Mouse (Mus musculus) lung, postnatal 25 days (tissue): ENCODE results near the gene Bola3.

Experiments
- DNase-seq: peaks from one replicate; pipeline ENCODE4 v3.0.0; 2022; ENCODE audit warnings: low spot score

Gene Bola3

GRCm38 (mm10) chr6:83395544-83396229 lies 46.7 kb downstream of the Bola3 start:
- DNase-seq: no peak

- DNase-seq: no peak
Measured at GRCm38 (mm10) chr6:83396711-83397110, 47.8 kb downstream of the Bola3 start.

DNA sequence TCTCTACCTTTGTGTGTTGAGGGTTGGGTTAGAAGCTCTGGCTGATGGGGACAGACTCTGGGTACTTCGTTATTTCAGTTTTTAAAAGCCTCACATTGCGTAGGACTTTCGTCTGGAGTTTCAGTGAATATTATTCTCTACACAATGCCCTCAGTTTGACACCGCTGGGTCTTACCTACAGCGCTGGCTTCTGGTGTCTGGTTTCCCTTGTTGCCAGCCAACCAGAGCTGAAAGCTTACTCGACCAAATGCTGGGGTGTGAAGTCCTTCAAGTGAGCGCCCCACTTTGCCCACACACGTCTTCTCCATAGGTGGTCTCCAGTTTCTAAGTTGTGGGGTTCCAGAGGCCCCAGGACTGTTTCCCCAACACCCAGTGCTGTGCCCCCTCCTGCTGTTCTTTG lies 48.8 kb downstream of the Bola3 start:
- DNase-seq: no peak

- DNase-seq: no peak
Measured at GRCm38 (mm10) chr6:83399790-83400189, 50.8 kb downstream of the Bola3 start.

GRCm38 (mm10) chr6:83403481-83403880 lies 54.5 kb downstream of the Bola3 start:
- DNase-seq: no peak

DNA sequence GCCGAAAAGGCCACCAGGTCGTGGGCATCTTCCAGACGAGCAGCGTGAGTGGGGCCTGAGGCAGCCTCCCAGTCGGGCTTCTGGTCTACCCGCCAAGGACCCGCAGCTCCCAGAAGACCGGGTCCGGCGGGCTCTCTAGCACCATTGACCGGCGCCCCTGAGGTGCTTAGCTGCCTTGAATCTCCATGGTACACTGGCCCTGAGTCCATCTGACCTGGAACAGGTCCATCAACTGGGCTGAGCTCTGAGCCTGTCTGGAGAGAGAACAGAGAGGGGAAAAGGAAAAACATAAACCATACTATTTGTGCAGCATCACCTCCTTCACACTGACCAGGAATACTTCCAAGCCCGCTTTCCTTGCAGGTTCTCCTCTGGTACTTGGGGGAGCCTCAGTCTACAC lies 55.6 kb downstream of the Bola3 start:
- no peak for DNase-seq

GRCm38 (mm10) chr6:83405511-83406064 lies 56.6 kb downstream of the Bola3 start:
- DNase-seq: no peak

- no peak for DNase-seq
Measured at GRCm38 (mm10) chr6:83408510-83408909, 59.6 kb downstream of the Bola3 start.
